Mouse (Mus musculus) CH12.LX (cell line): ENCODE data around the gene Ndufa13.

Source experiments
- CTCF ChIP-seq, 2 experiments: IDR thresholded peaks in 1 of 2; conservative IDR thresholded peaks in 1 of 2; 2 replicates each; pipeline ENCODE4 v1.5.1; 2011 to 2012; ENCODE audit warnings: low read depth in 2 of 2, low read length in 2 of 2, improper control_type of control experiment in 1 of 2, inconsistent platforms in 1 of 2, mild to moderate bottlenecking in 1 of 2, moderate library complexity in 1 of 2
- MAFK ChIP-seq: IDR thresholded peaks from 2 replicates; pipeline ENCODE4 v1.6.1; 2011; ENCODE audit warnings: low read length, improper control_type of control experiment; ENCODE audit not compliant: insufficient replicate concordance

DNA sequence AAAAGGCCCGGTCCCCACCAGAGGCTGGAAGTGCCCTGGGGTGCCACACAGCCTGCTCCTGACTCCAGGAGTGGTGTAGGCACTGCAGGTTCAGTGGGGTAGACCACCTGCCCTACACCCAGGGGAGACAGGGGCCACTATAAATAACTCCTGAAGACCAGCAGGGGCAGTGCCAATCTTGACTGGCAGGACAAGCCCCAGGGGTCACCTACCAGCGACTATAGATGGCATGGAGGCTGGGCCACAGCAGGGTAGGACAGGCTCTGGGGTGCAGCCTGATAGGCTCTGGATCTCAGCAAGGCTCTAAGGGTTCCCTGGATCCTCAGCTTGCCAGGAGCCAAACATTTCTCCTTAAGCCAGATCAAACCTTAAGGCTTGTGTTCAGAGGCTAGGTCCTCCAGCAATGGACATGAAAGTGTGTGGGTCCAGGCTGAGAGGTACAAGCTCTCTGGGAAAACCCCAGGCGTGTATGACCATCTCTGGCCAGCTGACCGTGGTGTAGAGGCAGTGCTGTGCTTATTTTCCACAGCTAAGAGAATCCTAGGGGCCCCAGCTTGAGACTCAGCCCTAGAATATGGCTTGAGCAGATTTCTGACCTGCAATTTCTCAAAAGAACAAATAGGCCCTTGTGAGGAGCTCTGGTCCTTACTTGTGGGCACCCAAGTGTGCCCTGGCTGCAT, 6.4 kb downstream of the Ndufa13 start:
- TF ChIP-seq CTCF (conservative IDR thresholded peaks at IDR 0.05 in 1 of 2, IDR thresholded peaks at IDR 0.05 in 1 of 2; ENCODE audit: low read depth in 2 of 2, low read length in 2 of 2) (no peak), MAFK (no peak)
